Mouse (Mus musculus): ENCODE results near the gene 4933428G20Rik.

DNA sequence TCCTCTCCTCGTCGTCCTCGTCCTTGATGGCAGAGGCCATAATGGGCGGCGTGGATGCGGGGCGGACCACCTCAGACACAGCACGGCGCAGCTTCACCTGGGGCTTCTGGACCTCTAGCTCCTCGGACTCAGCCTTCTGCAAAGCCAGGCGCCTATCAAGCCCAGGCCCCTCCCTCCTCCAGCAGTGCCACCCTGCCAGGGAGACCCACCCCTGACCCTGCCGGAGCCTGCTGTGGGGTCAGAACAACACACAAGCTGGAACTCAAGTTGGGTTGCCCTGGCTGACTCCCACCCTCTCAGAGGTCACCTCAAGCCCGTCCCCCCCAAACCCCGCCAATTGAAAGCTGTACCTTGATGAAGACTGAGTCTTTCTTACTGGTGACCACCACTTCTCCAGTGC lies 23.0 kb upstream of the 4933428G20Rik start:
- TF ChIP-seq GATA1 (IDR thresholded peaks at IDR 0.05; ENCODE audit: borderline replicate concordance, low read length) (no peak), FLI1 (IDR thresholded peaks at IDR 0.05; ENCODE audit: low read length) (no peak)
